Mouse (Mus musculus) embryonic facial prominence, embryonic 15.5 days (tissue): ENCODE measurements around the gene Rassf7. TPM values are rescaled to one million over a fixed set of nuclear protein-coding genes. Genes with fewer than 3 reads are reported as not detected.

Source experiments
- ATAC-seq: fragments of 200-750 bp; cut with Nextera tagmentation; 2 replicates; pipeline ENCODE4 v1.8.0; 2017; ENCODE audit warnings: low read depth, moderate TSS enrichment; ENCODE audit not compliant: insufficient number of reproducible peaks, low FRiP score, low TSS enrichment
- H3K27ac ChIP-seq: fragments of 300-500 bp; sonication (generic); replicated peaks from 2 replicates; pipeline ENCODE4 v1.5.1; 2015; ENCODE audit warnings: mild to moderate bottlenecking, inconsistent platforms
- H3K27me3 ChIP-seq: fragments of 300-500 bp; sonication (generic); 2 replicates; pipeline ENCODE4 v1.6.1; 2015; ENCODE audit warnings: inconsistent platforms
- H3K36me3 ChIP-seq: fragments of 300-500 bp; sonication (generic); 2 replicates; pipeline ENCODE4 v1.6.1; 2015; ENCODE audit warnings: mild to moderate bottlenecking, inconsistent platforms
- H3K4me1 ChIP-seq: fragments of 300-500 bp; sonication (generic); 2 replicates; pipeline ENCODE4 v1.6.1; 2015; ENCODE audit warnings: inconsistent platforms
- H3K4me2 ChIP-seq: fragments of 300-500 bp; sonication (generic); replicated peaks from 2 replicates; pipeline ENCODE4 v1.6.1; 2015; ENCODE audit warnings: mild to moderate bottlenecking, inconsistent platforms
- H3K4me3 ChIP-seq: fragments of 300-500 bp; sonication (generic); replicated peaks from 2 replicates; pipeline ENCODE4 v1.5.1; 2015; ENCODE audit warnings: mild to moderate bottlenecking, inconsistent platforms
- H3K9ac ChIP-seq: fragments of 300-500 bp; sonication (generic); 2 replicates; pipeline ENCODE4 v1.6.1; 2015; ENCODE audit warnings: inconsistent platforms
- H3K9me3 ChIP-seq: fragments of 300-500 bp; sonication (generic); replicated peaks from 2 replicates; pipeline ENCODE4 v1.6.1; 2016; ENCODE audit warnings: inconsistent platforms
- WGBS: fragments of 180-500 bp; shearing (Covaris S2); methylation state at CpG from one replicate; pipeline ENCODE4 v1.1.7; 2015; 5-methylcytosine and 5-hydroxymethylcytosine counted together
- polyA plus RNA-seq: library from polyadenylated mRNA; unstranded; fragments of >200 nt; fragmentation: Nextera tagmentation; extraction: Ambion mirVana; gene quantifications from 2 replicates; pipeline ENCODE4 v1.2.1, GENCODE M21; 2015

Rassf7 gene
- polyA plus RNA-seq, 1 experiment from 2014 or later, result 56.3 TPM

GRCm38 (mm10) chr7:141216894-141217293, 1.2 kb downstream of the Rassf7 start:
- WGBS, result 85% methylated on average over 11 of the region's 11 CpGs
- Histone ChIP-seq H3K9me3 (no peaks in the 10 kb centered on the region), H3K9ac (no peak overlapping the region), H3K27me3 (no peaks in the 10 kb centered on the region), H3K4me2 (peak overlapping the region; percentile 95), H3K4me3 (peak overlapping the region; percentile 73), H3K27ac (0 out of 2 replicates have a peak overlapping the region, but pooled peaks have one; percentile 90), H3K4me1 (peaks cover 50% of the 10 kb centered on the region), H3K36me3 (peaks cover 4% of the 10 kb centered on the region; the same call in 1 of the 2 replicates)
- no peak for ATAC-seq

GRCm38 (mm10) chr7:141217343-141218013, 1.8 kb downstream of the Rassf7 start:
- Histone ChIP-seq H3K4me1 (peaks cover 56% of the 10 kb centered on the region), H3K9ac (no peak overlapping the region), H3K4me3 (0 out of 2 replicates have a peak overlapping the region, but pooled peaks have one; percentile 73), H3K4me2 (no peak overlapping the region), H3K9me3 (no peaks in the 10 kb centered on the region), H3K36me3 (peaks cover 4% of the 10 kb centered on the region; the same call in 1 of the 2 replicates), H3K27me3 (no peaks in the 10 kb centered on the region), H3K27ac (peak overlapping the region; percentile 53; the same call in 1 of the 2 replicates)
- 86% methylated on average over 17 of the region's 17 CpGs for WGBS
- no peak for ATAC-seq

GRCm38 (mm10) chr7:141218141-141218540, 2.5 kb downstream of the Rassf7 start:
- Histone ChIP-seq H3K4me1 (peaks cover 61% of the 10 kb centered on the region), H3K4me3 (no peak overlapping the region), H3K9me3 (no peaks in the 10 kb centered on the region), H3K27me3 (no peaks in the 10 kb centered on the region), H3K4me2 (no peak overlapping the region), H3K27ac (peak overlapping the region; percentile 53; the same call in 1 of the 2 replicates), H3K9ac (no peak overlapping the region), H3K36me3 (peaks cover 4% of the 10 kb centered on the region; the same call in 1 of the 2 replicates)
- 76% methylated on average over 3 of the region's 3 CpGs for whole genome bisulfite sequencing
- no peak for ATAC-seq

- no peak overlapping the region for H3K4me3 ChIP-seq
- H3K9ac ChIP-seq, result no peak overlapping the region
- H3K9me3 ChIP-seq, result no peaks in the 10 kb centered on the region
- H3K27me3 ChIP-seq, result no peaks in the 10 kb centered on the region
- no peak overlapping the region for H3K4me2 ChIP-seq
- ATAC-seq, result no peak
- peaks cover 61% of the 10 kb centered on the region for H3K4me1 ChIP-seq
- H3K27ac ChIP-seq, result peak overlapping the region; percentile 53; the same call in 1 of the 2 replicates
- peaks cover 4% of the 10 kb centered on the region; the same call in 1 of the 2 replicates for H3K36me3 ChIP-seq
- WGBS, result 68% methylated on average over 5 of the region's 5 CpGs
These were observed 3.0 kb downstream of the Rassf7 start for GRCm38 (mm10) chr7:141218557-141219133.

- no peaks in the 10 kb centered on the region for H3K9me3 ChIP-seq
- WGBS, result 89% methylated on average over 1 of the region's 1 CpGs
- H3K9ac ChIP-seq, result no peak overlapping the region
- H3K27me3 ChIP-seq, result no peaks in the 10 kb centered on the region
- H3K4me3 ChIP-seq, result no peak overlapping the region
- H3K27ac ChIP-seq, result no peak overlapping the region
- no peak for ATAC-seq
- H3K4me2 ChIP-seq, result no peak overlapping the region
- H3K36me3 ChIP-seq, result peaks cover 4% of the 10 kb centered on the region; the same call in 1 of the 2 replicates
- peaks cover 59% of the 10 kb centered on the region for H3K4me1 ChIP-seq
These were observed 4.0 kb downstream of the Rassf7 start for GRCm38 (mm10) chr7:141219558-141220099.

- WGBS, result 64% methylated on average over 1 of the region's 1 CpGs
- peaks cover 4% of the 10 kb centered on the region; the same call in 1 of the 2 replicates for H3K36me3 ChIP-seq
- peaks cover 52% of the 10 kb centered on the region for H3K4me1 ChIP-seq
- H3K4me2 ChIP-seq, result peak overlapping the region; percentile 90
- H3K27me3 ChIP-seq, result no peaks in the 10 kb centered on the region
- H3K9ac ChIP-seq, result peak overlapping the region; percentile 62
- peak overlapping the region; percentile 64 for H3K4me3 ChIP-seq
- peak overlapping the region; percentile 34; the same call in 1 of the 2 replicates for H3K27ac ChIP-seq
- no peaks in the 10 kb centered on the region for H3K9me3 ChIP-seq
- no peak for ATAC-seq
These were observed 4.7 kb downstream of the Rassf7 start for GRCm38 (mm10) chr7:141220377-141220776.

GRCm38 (mm10) chr7:141221249-141222125, 5.8 kb downstream of the Rassf7 start:
- H3K4me3 ChIP-seq, result peak overlapping the region; percentile 64
- WGBS, result 3% methylated on average over 44 of the region's 44 CpGs
- ATAC-seq, result peak; percentile 98

GRCm38 (mm10) chr7:141222126-141222467, 6.4 kb downstream of the Rassf7 start:
- Histone ChIP-seq H3K9me3 (no peaks in the 10 kb centered on the region), H3K27me3 (no peaks in the 10 kb centered on the region), H3K9ac (no peak overlapping the region; the same call in 1 of the 2 replicates), H3K4me3 (peak overlapping the region; percentile 64), H3K4me1 (peaks cover 40% of the 10 kb centered on the region), H3K36me3 (peaks cover 4% of the 10 kb centered on the region; the same call in 1 of the 2 replicates), H3K27ac (peak overlapping the region; percentile 90), H3K4me2 (peak overlapping the region; percentile 90)
- ATAC-seq, result no peak
- 8% methylated on average over 8 of the region's 8 CpGs for WGBS

More at GRCm38 (mm10) chr7:141221249-141222125, 5.8 kb downstream of the Rassf7 start:
- Histone ChIP-seq H3K36me3 (peaks cover 4% of the 10 kb centered on the region; the same call in 1 of the 2 replicates), H3K9ac (peak overlapping the region; percentile 62), H3K9me3 (no peaks in the 10 kb centered on the region), H3K4me1 (peaks cover 46% of the 10 kb centered on the region), H3K27ac (peak overlapping the region; percentile 90), H3K27me3 (no peaks in the 10 kb centered on the region), H3K4me2 (peak overlapping the region; percentile 90)

GRCm38 (mm10) chr7:141222696-141223215, 7.1 kb downstream of the Rassf7 start:
- no peak overlapping the region for H3K4me3 ChIP-seq
- H3K4me2 ChIP-seq, result no peak overlapping the region
- peaks cover 3% of the 10 kb centered on the region; the same call in 1 of the 2 replicates for H3K36me3 ChIP-seq
- 85% methylated on average over 4 of the region's 4 CpGs for WGBS
- peaks cover 34% of the 10 kb centered on the region for H3K4me1 ChIP-seq
- H3K27me3 ChIP-seq, result no peaks in the 10 kb centered on the region
- no peak overlapping the region for H3K9ac ChIP-seq
- no peak for ATAC-seq
- peak overlapping the region; percentile 90 for H3K27ac ChIP-seq
- no peaks in the 10 kb centered on the region for H3K9me3 ChIP-seq

- Histone ChIP-seq H3K4me2 (no peak overlapping the region), H3K4me3 (no peak overlapping the region), H3K27ac (no peak overlapping the region), H3K9me3 (no peaks in the 10 kb centered on the region), H3K36me3 (peaks cover 7% of the 10 kb centered on the region), H3K9ac (no peak overlapping the region), H3K27me3 (no peaks in the 10 kb centered on the region), H3K4me1 (peaks cover 34% of the 10 kb centered on the region)
- 82% methylated on average over 6 of the region's 6 CpGs for WGBS
- ATAC-seq, result no peak
These were observed 10.9 kb downstream of the Rassf7 start for GRCm38 (mm10) chr7:141226535-141226934.
